Mouse (Mus musculus): ENCODE data around the gene Atp1a4.

GRCm38 (mm10) chr1:172274116-172274515 is 15.9 kb upstream of the Atp1a4 start:
- TF ChIP-seq CTCF (IDR thresholded peaks at IDR 0.05; ENCODE audit: insufficient read depth, low read length), result no peak
- TF ChIP-seq POLR2A (IDR thresholded peaks at IDR 0.05; ENCODE audit: borderline replicate concordance, extremely low read depth, low read depth, low read length), result no peak

All from lung, adult 2 months (tissue).